Mouse (Mus musculus) adrenal gland, postnatal 10 days (tissue): Measurements from ENCODE around the gene Tbl1xr1. TPM values are rescaled to one million over a fixed set of nuclear protein-coding genes. Genes with fewer than 3 reads are reported as not detected.

ENCODE experiments used
- DNase-seq: peaks from one replicate; pipeline ENCODE4 v3.0.0; 2021; ENCODE audit warnings: mixed read lengths
- long read RNA-seq, 2 experiments: library from polyadenylated mRNA; stranded (forward); transcript quantifications; one replicate each; pipeline ENCODE4 v2.0.0; 2021
- total RNA-seq, 2 experiments: library from RNA; stranded (reverse); gene quantifications; 2 replicates each; pipeline ENCODE4 v1.2.3; 2021

Gene Tbl1xr1
- 10 to 100 TPM; 71.2 to 86.6 TPM for total RNA-seq
- long read RNA-seq, experiment 1, full-length matches to known transcripts, result 9 of 19 reads
- long read RNA-seq, experiment 1, partial matches to known transcripts, result 1 of 19 reads
- long read RNA-seq, experiment 1, other reads (novel, unspliced or antisense), result 9 of 19 reads
- long read RNA-seq, experiment 2, full-length matches to known transcripts, result 3 of 12 reads
- long read RNA-seq, experiment 2, partial matches to known transcripts, result 2 of 12 reads
- long read RNA-seq, experiment 2, other reads (novel, unspliced or antisense), result 7 of 12 reads

- peak; percentile 96 for DNase-seq
These were observed at the start of gene Tbl1xr1 for GRCm38 (mm10) chr3:22076561-22076935. Gene Tbl1xr1, plus strand, starts transcription at chr3:22076652.

GRCm38 (mm10) chr3:22038004-22038403 lies 38.4 kb upstream of the Tbl1xr1 start:
- DNase-seq, result no peak

GRCm38 (mm10) chr3:22039036-22039795 lies 37.2 kb upstream of the Tbl1xr1 start:
- no peak for DNase-seq

- no peak for DNase-seq
These were observed 35.8 kb upstream of the Tbl1xr1 start for GRCm38 (mm10) chr3:22040627-22041026.

- no peak for DNase-seq
These were observed 29.2 kb upstream of the Tbl1xr1 start for GRCm38 (mm10) chr3:22047203-22047602.

- DNase-seq, result no peak
These were observed 19.7 kb upstream of the Tbl1xr1 start for GRCm38 (mm10) chr3:22056664-22057328.

GRCm38 (mm10) chr3:22058206-22058804 lies 18.1 kb upstream of the Tbl1xr1 start:
- DNase-seq, result no peak

GRCm38 (mm10) chr3:22061163-22061562 lies 15.3 kb upstream of the Tbl1xr1 start:
- no peak for DNase-seq

- no peak for DNase-seq
These were observed 7.8 kb upstream of the Tbl1xr1 start for GRCm38 (mm10) chr3:22068621-22069020.

- no peak for DNase-seq
These were observed 2.5 kb upstream of the Tbl1xr1 start for GRCm38 (mm10) chr3:22073916-22074315.

GRCm38 (mm10) chr3:22074591-22075294 lies 1.7 kb upstream of the Tbl1xr1 start:
- peak; percentile 63 for DNase-seq

GRCm38 (mm10) chr3:22075517-22075886 lies 950 bp upstream of the Tbl1xr1 start:
- no peak for DNase-seq

- peak; percentile 95 for DNase-seq
These were observed 428 bp upstream of the Tbl1xr1 start for GRCm38 (mm10) chr3:22075887-22076560.

- no peak for DNase-seq
These were observed 644 bp downstream of the Tbl1xr1 start for GRCm38 (mm10) chr3:22076936-22077656.

- peak; percentile 63 for DNase-seq
These were observed 1.4 kb downstream of the Tbl1xr1 start for GRCm38 (mm10) chr3:22077657-22078475.

GRCm38 (mm10) chr3:22078529-22078928 lies 2.1 kb downstream of the Tbl1xr1 start:
- DNase-seq, result no peak

- no peak for DNase-seq
These were observed 5.4 kb downstream of the Tbl1xr1 start for GRCm38 (mm10) chr3:22081869-22082268.

- DNase-seq, result no peak
These were observed 6.4 kb downstream of the Tbl1xr1 start for GRCm38 (mm10) chr3:22082823-22083222.

GRCm38 (mm10) chr3:22084222-22084996 lies 8.0 kb downstream of the Tbl1xr1 start:
- no peak for DNase-seq
